Mouse (Mus musculus): Measurements from ENCODE around the gene Plbd2. TPM values are rescaled to one million over a fixed set of nuclear protein-coding genes. Genes with fewer than 3 reads are reported as not detected.

Gene Plbd2
- polyA plus RNA-seq, 1 experiment from 2014 or later = 54.4 TPM

GRCm38 (mm10) chr5:120435006-120435681 is 68.3 kb downstream of the Plbd2 start:
- H3K9me3 ChIP-seq = no peaks in the 10 kb centered on the region
- no peaks in the 10 kb centered on the region for H3K36me3 ChIP-seq
- H3K4me1 ChIP-seq = peaks cover 37% of the 10 kb centered on the region
- H3K4me3 ChIP-seq = no peak overlapping the region
- no peak for ATAC-seq (ENCODE audit: insufficient number of reproducible peaks, insufficient read depth, low FRiP score, low TSS enrichment, low read depth)
- no peak overlapping the region for H3K4me2 ChIP-seq
- no peak overlapping the region for H3K27ac ChIP-seq
- no peak overlapping the region for H3K9ac ChIP-seq
- WGBS = under 1% methylated on average over 44 of the region's 44 CpGs
- H3K27me3 ChIP-seq = peaks cover 99% of the 10 kb centered on the region

GRCm38 (mm10) chr5:120434231-120434735 is 69.1 kb downstream of the Plbd2 start:
- H3K9me3 ChIP-seq = no peaks in the 10 kb centered on the region
- H3K27ac ChIP-seq = no peak overlapping the region
- no peak for ATAC-seq (ENCODE audit: insufficient number of reproducible peaks, insufficient read depth, low FRiP score, low TSS enrichment, low read depth)
- H3K4me1 ChIP-seq = peaks cover 28% of the 10 kb centered on the region
- H3K27me3 ChIP-seq = peaks cover 99% of the 10 kb centered on the region
- 3% methylated on average over 21 of the region's 21 CpGs for WGBS
- H3K9ac ChIP-seq = no peak overlapping the region
- no peaks in the 10 kb centered on the region for H3K36me3 ChIP-seq
- no peak overlapping the region for H3K4me2 ChIP-seq
- H3K4me3 ChIP-seq = no peak overlapping the region

Other genes with a start within 250 kb of the Plbd2 start
- gene Lhx5, start 71.9 kb downstream of the Plbd2 start, polyA plus RNA-seq (2015; fragmentation: Nextera tagmentation; extraction: Ambion mirVana) = 0.10 and 0.44 TPM in 2 replicates
- 2.0 and 2.5 TPM in 2 replicates for gene Sdsl, start 30.8 kb downstream of the Plbd2 start, polyA plus RNA-seq (2015; fragmentation: Nextera tagmentation; extraction: Ambion mirVana)
- not detected in 2 replicates for gene Sds, start 27.1 kb downstream of the Plbd2 start, polyA plus RNA-seq (2015; fragmentation: Nextera tagmentation; extraction: Ambion mirVana)
- 5.0 and 5.9 TPM in 2 replicates for gene Slc8b1, start 7.5 kb upstream of the Plbd2 start, polyA plus RNA-seq (2015; fragmentation: Nextera tagmentation; extraction: Ambion mirVana)
- gene Tpcn1, start 85.0 kb upstream of the Plbd2 start, polyA plus RNA-seq (2015; fragmentation: Nextera tagmentation; extraction: Ambion mirVana) = 21.0 and 22.3 TPM in 2 replicates
- 0.60 and 0.80 TPM in 2 replicates for gene Iqcd, start 85.4 kb upstream of the Plbd2 start, polyA plus RNA-seq (2015; fragmentation: Nextera tagmentation; extraction: Ambion mirVana)
- gene Rita1, start 109.0 kb upstream of the Plbd2 start, polyA plus RNA-seq (2015; fragmentation: Nextera tagmentation; extraction: Ambion mirVana) = 16.2 and 17.6 TPM in 2 replicates
- gene Ddx54, start 109.1 kb upstream of the Plbd2 start, polyA plus RNA-seq (2015; fragmentation: Nextera tagmentation; extraction: Ambion mirVana) = 45.6 and 46.8 TPM in 2 replicates
- gene Cfap73, start 130.6 kb upstream of the Plbd2 start, polyA plus RNA-seq (2015; fragmentation: Nextera tagmentation; extraction: Ambion mirVana) = not detected in 2 replicates
- 0.32 TPM in 1 of 2 replicates, not detected in the other for gene Rasal1, start 145.2 kb upstream of the Plbd2 start, polyA plus RNA-seq (2015; fragmentation: Nextera tagmentation; extraction: Ambion mirVana)
- 6.2 and 7.2 TPM in 2 replicates for gene Dtx1, start 208.3 kb upstream of the Plbd2 start, polyA plus RNA-seq (2015; fragmentation: Nextera tagmentation; extraction: Ambion mirVana)
- 0.21 and 0.38 TPM in 2 replicates for gene Oas2, start 246.2 kb upstream of the Plbd2 start, polyA plus RNA-seq (2015; fragmentation: Nextera tagmentation; extraction: Ambion mirVana)